10 mouse cellular contexts compared by ENCODE assay signal in the genomic region with DNA sequence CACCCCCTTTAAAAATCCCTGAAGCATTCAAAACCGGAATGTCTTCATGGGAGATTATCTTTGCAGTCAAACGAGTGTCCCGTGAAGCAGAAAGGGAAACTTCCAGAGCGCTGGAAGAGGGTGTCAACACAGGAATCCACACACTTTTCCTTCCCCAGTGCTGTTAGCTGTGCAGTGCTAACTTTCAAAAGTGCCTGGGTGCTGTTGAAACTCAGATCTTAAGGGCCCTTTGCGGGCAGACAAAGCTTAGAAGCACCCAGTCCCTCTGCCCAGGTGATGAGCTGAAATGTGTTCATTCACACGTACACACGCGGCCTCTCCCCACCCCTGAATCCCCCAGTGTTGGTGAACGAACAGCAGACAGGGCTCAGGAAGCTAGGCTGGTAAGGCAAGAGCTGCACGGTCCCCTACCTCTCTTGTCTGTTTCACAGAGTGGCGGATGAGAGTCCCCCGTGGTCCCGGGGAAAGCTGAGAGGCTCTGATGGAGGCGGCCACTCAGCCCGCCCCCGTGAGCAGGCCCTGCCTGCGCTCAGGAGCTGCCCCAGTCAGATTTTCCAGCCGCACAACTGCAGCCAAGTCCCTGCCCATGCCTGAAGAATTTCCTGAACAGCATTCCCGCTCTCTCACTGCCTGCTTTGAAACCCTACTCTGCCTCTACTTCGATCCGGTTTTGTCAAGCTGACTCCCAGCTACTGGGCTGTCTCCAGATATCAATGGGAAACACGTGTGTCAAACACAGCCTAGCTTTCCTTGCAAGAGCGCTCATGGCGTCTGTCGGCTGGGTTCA.
DNase-seq lines count a peak whose midpoint lies in the region; ATAC-seq and TF ChIP-seq lines count a peak whose summit lies in the region.
"Had no signal": no experiment of that assay in that cellular context is flagged by ENCODE, and none has a peak within 500 bp of the region (broad histone marks: within the 10 kb centered on the region; RNA-seq: fewer than 3 reads in every experiment).

No protein-coding gene starts in this region.

- TF ChIP-seq POLR2A in lung, adult 2 months (IDR thresholded peaks at IDR 0.05; ENCODE audit: borderline replicate concordance, extremely low read depth, low read depth, low read length), result no peak

- WGBS in forebrain, embryonic 16.5 days, result 11% methylated on average over 25 of the region's 25 CpGs
- 5% methylated on average over 25 of the region's 25 CpGs for WGBS in lung, adult 2 months

- peak overlapping the region; percentile 64 for H3K4me2 ChIP-seq in forebrain, embryonic 16.5 days (ENCODE audit: low read length)

- peak; percentile 1 to 3 for DNase-seq in thymus, adult 18-20 months
- no peak for DNase-seq in thymus, postnatal 0 days (ENCODE audit: low spot score)
- peak; percentile 61 for DNase-seq in heart, postnatal 25 days (ENCODE audit: low spot score)
- peak; percentile 5 to 22 for DNase-seq in layer of hippocampus, adult 18-20 months (ENCODE audit: low spot score in 2 of 2)
- DNase-seq in lung, adult 2 months, result peak; percentile 15
- DNase-seq in ovary, postnatal 36 days (ENCODE audit: low spot score), result peak; percentile 43

- H3K4me3 ChIP-seq in forebrain, embryonic 16.5 days (replicated peaks; ENCODE audit: low read length), result peak overlapping the region; percentile 34
- peak overlapping the region; percentile 62 for H3K4me3 ChIP-seq in lung, adult 2 months (replicated peaks; ENCODE audit: extremely low read depth, low read depth, low read length)

- intact Hi-C loops in heart, postnatal 25 days (cut with DNase I), result no loop called here

- no peak overlapping the region for H3K27ac ChIP-seq in forebrain, embryonic 16.5 days (ENCODE audit: low read length)
- H3K27ac ChIP-seq: macrophage had no signal

- H3K9ac ChIP-seq in forebrain, embryonic 16.5 days (replicated peaks; ENCODE audit: low read depth, low read length), result peak overlapping the region; percentile 55

- peaks cover 12% of the 10 kb centered on the region for H3K4me1 ChIP-seq in forebrain, embryonic 16.5 days (replicated peaks; ENCODE audit: control insufficient read depth, insufficient read depth, low read length)
- H3K4me1 ChIP-seq in lung, adult 2 months (ENCODE audit: control insufficient read depth, insufficient read depth, low read length), result no peaks in the 10 kb centered on the region

- H3K27me3 ChIP-seq in forebrain, embryonic 16.5 days (replicated peaks; ENCODE audit: control insufficient read depth, insufficient read depth, low read length), result no peaks in the 10 kb centered on the region

- H3K36me3 ChIP-seq in forebrain, embryonic 16.5 days (ENCODE audit: control insufficient read depth, insufficient read depth), result no peaks in the 10 kb centered on the region
- H3K36me3 ChIP-seq: G1E had no signal

- ATAC-seq in forebrain, embryonic 16.5 days, result peak; percentile 90
- no peak for ATAC-seq in CD4-positive, CD25-positive, alpha-beta regulatory T cell, adult 4 months

- no peaks in the 10 kb centered on the region for H3K9me3 ChIP-seq in forebrain, embryonic 16.5 days (ENCODE audit: control insufficient read depth, low read length)

- TF ChIP-seq CTCF in lung, adult 2 months (IDR thresholded peaks at IDR 0.05; ENCODE audit: insufficient read depth, low read length), result no peak
